Mouse (Mus musculus): ENCODE data around the gene Sh3rf1. TPM values are rescaled to one million over a fixed set of nuclear protein-coding genes. Genes with fewer than 3 reads are reported as not detected.

The Sh3rf1 gene
- polyA plus RNA-seq, 1 experiment = 19.7 TPM

DNA sequence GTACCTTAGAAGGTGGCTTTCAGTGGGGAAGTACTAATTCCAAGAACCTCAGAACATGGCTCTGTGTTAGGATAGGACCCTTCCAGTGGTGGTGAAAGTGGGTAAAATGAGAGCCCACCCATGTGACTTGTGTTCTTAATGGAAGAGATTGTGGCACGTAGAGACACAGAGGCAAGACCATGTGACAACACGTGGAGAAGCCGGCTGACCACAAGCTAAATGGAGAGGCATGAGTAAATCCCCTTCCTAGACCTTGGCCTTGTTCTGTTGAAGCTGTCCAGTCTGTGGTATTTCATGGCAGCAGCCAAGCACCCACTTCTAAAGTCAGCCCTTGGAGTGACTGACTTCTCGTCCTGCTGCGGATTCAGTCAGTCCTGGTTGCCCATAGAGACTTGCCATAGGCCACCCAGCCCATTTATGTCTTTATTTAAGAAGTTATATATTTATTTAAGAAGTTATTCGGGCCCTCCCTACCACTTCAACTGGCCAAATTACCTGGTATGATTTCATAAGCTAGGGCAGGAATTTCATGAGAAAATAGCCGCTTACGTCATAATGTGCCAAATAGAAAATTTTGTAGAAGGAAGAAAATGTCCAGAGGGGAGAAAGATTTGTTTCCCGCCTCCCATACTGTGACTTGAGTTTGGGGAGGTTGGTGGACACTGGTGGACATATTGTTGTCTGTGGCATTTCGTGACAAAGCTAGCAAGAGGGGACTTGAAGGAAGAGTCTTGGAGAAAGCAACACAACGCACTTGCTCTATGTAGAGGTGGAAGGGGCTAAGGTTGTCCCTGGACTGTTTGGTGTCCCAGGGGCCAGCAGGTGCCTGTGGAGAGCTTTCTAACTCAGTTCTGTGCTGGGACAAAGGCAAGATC is 7.4 kb downstream of the Sh3rf1 start:
- no peak for DNase-seq
- WGBS = 76% methylated on average over 11 of the region's 11 CpGs
- TF ChIP-seq POLR2A (IDR thresholded peaks at IDR 0.05; ENCODE audit: borderline replicate concordance, extremely low read depth, low read depth, low read length) (no peak), CTCF (IDR thresholded peaks at IDR 0.05; ENCODE audit: insufficient read depth, low read length) (no peak)
- no peak overlapping the region for H3K4me3 ChIP-seq (replicated peaks; ENCODE audit: extremely low read depth, low read depth, low read length)
- peaks cover 18% of the 10 kb centered on the region for H3K4me1 ChIP-seq (ENCODE audit: control insufficient read depth, insufficient read depth, low read length)

DNA sequence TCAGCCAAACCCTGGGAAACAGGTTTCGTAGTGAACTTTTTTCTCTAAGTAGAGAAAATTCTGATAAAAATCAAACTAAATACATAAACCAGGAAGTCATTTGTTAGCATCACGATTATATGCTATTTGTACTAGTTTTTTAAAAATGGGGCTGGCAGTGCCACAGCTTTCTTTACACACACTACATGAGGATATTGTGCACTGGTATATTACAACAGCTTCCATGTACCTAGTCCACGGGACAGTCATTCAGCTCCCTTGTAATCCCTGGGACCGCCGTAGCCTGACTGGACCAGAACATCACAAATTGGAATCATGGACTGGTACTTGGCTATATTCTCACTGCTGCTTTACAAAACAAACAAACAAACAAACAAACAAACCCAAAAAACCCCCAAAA is 11.8 kb downstream of the Sh3rf1 start:
- H3K4me3 ChIP-seq (replicated peaks; ENCODE audit: extremely low read depth, low read depth, low read length) = no peak overlapping the region
- WGBS = 70% methylated on average over 5 of the region's 5 CpGs

DNA sequence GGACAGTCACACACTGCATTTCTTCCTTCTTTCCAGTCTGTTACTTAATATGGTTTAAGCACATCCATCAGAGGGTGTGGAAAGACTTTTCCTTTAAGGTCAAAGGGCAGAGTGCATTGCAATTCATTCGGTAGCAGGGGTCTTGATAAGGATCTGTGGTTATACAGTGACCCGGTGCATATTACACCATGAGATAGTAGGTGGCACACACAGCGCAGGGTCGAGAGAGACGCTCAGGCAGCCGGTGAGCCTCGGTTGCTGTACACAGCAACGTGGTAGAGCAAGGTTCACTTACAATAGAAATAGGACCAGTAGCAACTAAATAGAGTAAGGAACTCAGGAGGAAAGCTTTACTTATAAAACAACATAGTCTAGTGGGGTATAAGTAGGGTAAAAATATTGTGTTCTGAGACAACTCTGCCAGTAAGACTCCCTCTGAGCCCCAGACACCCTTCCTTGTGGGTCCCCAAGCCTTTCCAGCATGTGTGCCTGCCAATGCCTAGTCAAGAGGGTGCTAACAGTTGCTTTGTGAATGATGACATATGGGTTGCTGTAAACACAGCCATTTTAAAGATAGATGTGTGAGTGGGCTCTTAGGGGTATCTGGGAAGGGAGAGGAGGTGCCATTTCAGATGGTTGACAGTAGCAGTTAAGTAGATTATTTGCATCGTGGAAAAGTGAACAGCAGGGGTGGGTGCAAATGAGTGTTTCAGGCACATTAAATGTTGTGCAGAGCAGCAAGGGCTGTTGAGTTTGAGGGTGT is 13.0 kb downstream of the Sh3rf1 start:
- DNase-seq = no peak
- H3K4me3 ChIP-seq (replicated peaks; ENCODE audit: extremely low read depth, low read depth, low read length) = no peak overlapping the region
- WGBS = 48% methylated on average over 9 of the region's 9 CpGs
- peaks cover 5% of the 10 kb centered on the region for H3K4me1 ChIP-seq (ENCODE audit: control insufficient read depth, insufficient read depth, low read length)
- TF ChIP-seq POLR2A (IDR thresholded peaks at IDR 0.05; ENCODE audit: borderline replicate concordance, extremely low read depth, low read depth, low read length) (no peak), CTCF (IDR thresholded peaks at IDR 0.05; ENCODE audit: insufficient read depth, low read length) (no peak)

More for the DNA sequence above, 11.8 kb downstream of the Sh3rf1 start:
- H3K4me1 ChIP-seq (ENCODE audit: control insufficient read depth, insufficient read depth, low read length) = peaks cover 9% of the 10 kb centered on the region
- DNase-seq = no peak
- TF ChIP-seq POLR2A (IDR thresholded peaks at IDR 0.05; ENCODE audit: borderline replicate concordance, extremely low read depth, low read depth, low read length) (no peak), CTCF (IDR thresholded peaks at IDR 0.05; ENCODE audit: insufficient read depth, low read length) (no peak)

GRCm38 (mm10) chr8:61239576-61239975 is 15.9 kb downstream of the Sh3rf1 start:
- no peaks in the 10 kb centered on the region; the same call in none of the 2 replicates for H3K4me1 ChIP-seq (ENCODE audit: control insufficient read depth, insufficient read depth, low read length)
- no peak for TF ChIP-seq POLR2A (IDR thresholded peaks at IDR 0.05; ENCODE audit: borderline replicate concordance, extremely low read depth, low read depth, low read length)
- no peak for TF ChIP-seq CTCF (IDR thresholded peaks at IDR 0.05; ENCODE audit: insufficient read depth, low read length)
- 60% methylated on average over 3 of the region's 3 CpGs for WGBS
- H3K4me3 ChIP-seq (replicated peaks; ENCODE audit: extremely low read depth, low read depth, low read length) = no peak overlapping the region
- no peak for DNase-seq

- H3K4me3 ChIP-seq (replicated peaks; ENCODE audit: extremely low read depth, low read depth, low read length) = no peak overlapping the region
- no peak for TF ChIP-seq CTCF (IDR thresholded peaks at IDR 0.05; ENCODE audit: insufficient read depth, low read length)
- no peak for TF ChIP-seq POLR2A (IDR thresholded peaks at IDR 0.05; ENCODE audit: borderline replicate concordance, extremely low read depth, low read depth, low read length)
- WGBS = 89% methylated on average over 8 of the region's 8 CpGs
- H3K4me1 ChIP-seq (ENCODE audit: control insufficient read depth, insufficient read depth, low read length) = no peaks in the 10 kb centered on the region; the same call in none of the 2 replicates
- no peak for DNase-seq
These were observed 17.6 kb downstream of the Sh3rf1 start for GRCm38 (mm10) chr8:61241229-61241628.

DNA sequence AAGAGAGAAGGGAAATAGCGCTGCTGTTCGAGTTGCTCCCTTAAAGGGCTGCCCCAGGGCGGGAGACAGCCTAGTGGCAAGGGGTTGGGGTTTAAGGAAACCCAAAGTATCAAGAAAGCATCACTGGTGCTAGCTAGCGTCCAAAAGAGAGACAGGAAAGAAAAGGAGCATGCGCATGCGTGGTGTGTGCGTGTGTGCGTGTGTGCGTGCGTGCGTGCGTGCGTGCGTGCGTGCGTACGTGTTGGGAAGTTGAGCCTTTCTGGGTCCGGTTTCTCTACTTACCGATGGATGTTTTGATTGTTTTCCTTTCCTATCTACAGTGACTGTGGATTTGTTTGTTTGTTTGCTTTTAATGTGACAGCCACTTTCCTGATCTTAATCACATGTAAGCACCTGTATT is 19.2 kb downstream of the Sh3rf1 start:
- TF ChIP-seq POLR2A (IDR thresholded peaks at IDR 0.05; ENCODE audit: borderline replicate concordance, extremely low read depth, low read depth, low read length) (no peak), CTCF (IDR thresholded peaks at IDR 0.05; ENCODE audit: insufficient read depth, low read length) (no peak)
- no peak overlapping the region for H3K4me3 ChIP-seq (replicated peaks; ENCODE audit: extremely low read depth, low read depth, low read length)
- H3K4me1 ChIP-seq (ENCODE audit: control insufficient read depth, insufficient read depth, low read length) = no peaks in the 10 kb centered on the region; the same call in none of the 2 replicates
- WGBS = 93% methylated on average over 19 of the region's 19 CpGs
- no peak for DNase-seq

DNA sequence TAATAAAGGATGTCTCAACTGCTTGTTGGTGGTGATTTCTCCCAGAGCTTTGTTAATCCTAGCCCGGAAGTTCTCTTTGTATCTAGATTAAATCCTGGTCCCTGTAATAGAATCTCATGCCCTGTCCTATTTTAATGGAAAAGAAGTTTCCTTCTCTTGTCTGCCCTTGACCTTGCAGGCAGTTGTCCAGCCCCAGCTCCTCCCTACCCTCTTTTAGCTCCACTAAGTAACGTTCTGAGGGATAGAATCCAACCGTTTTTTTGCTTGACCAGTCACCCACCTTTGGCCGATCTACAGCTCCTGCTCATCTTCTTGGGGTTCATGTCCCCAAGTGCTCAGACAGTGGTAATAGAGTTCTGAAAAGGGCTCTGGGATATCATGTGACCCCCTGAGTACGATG is 19.8 kb downstream of the Sh3rf1 start:
- TF ChIP-seq CTCF (IDR thresholded peaks at IDR 0.05; ENCODE audit: insufficient read depth, low read length) (no peak), POLR2A (IDR thresholded peaks at IDR 0.05; ENCODE audit: borderline replicate concordance, extremely low read depth, low read depth, low read length) (no peak)
- no peak for DNase-seq
- WGBS = 82% methylated on average over 5 of the region's 5 CpGs

DNA sequence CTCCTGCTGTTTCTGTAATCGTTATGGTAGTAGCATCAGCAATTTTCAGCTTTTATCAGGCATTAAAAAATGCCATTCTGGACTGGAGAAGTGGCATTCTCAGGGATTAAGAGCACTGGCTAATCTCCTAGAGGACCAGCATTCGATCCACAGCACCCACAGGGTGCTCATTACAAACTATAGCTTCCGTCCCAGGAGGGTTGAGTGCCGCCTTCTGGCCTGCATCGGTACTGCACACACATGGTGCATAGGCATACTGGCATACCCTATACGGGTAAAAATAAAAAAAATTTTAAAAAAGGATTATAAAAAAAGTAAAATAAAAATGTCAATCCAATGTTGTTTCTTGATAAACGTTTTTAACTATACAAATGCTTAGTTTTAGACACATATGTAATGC is 20.5 kb downstream of the Sh3rf1 start:
- TF ChIP-seq POLR2A (IDR thresholded peaks at IDR 0.05; ENCODE audit: borderline replicate concordance, extremely low read depth, low read depth, low read length) (no peak), CTCF (IDR thresholded peaks at IDR 0.05; ENCODE audit: insufficient read depth, low read length) (0 out of 2 replicates have a peak, but pooled peaks have one; percentile 12)
- no peak overlapping the region for H3K4me3 ChIP-seq (replicated peaks; ENCODE audit: extremely low read depth, low read depth, low read length)
- no peaks in the 10 kb centered on the region; the same call in none of the 2 replicates for H3K4me1 ChIP-seq (ENCODE audit: control insufficient read depth, insufficient read depth, low read length)
- 96% methylated on average over 7 of the region's 7 CpGs for WGBS
- no peak for DNase-seq

More for the DNA sequence above, 19.8 kb downstream of the Sh3rf1 start:
- H3K4me1 ChIP-seq (ENCODE audit: control insufficient read depth, insufficient read depth, low read length) = no peaks in the 10 kb centered on the region; the same call in none of the 2 replicates
- no peak overlapping the region for H3K4me3 ChIP-seq (replicated peaks; ENCODE audit: extremely low read depth, low read depth, low read length)

DNA sequence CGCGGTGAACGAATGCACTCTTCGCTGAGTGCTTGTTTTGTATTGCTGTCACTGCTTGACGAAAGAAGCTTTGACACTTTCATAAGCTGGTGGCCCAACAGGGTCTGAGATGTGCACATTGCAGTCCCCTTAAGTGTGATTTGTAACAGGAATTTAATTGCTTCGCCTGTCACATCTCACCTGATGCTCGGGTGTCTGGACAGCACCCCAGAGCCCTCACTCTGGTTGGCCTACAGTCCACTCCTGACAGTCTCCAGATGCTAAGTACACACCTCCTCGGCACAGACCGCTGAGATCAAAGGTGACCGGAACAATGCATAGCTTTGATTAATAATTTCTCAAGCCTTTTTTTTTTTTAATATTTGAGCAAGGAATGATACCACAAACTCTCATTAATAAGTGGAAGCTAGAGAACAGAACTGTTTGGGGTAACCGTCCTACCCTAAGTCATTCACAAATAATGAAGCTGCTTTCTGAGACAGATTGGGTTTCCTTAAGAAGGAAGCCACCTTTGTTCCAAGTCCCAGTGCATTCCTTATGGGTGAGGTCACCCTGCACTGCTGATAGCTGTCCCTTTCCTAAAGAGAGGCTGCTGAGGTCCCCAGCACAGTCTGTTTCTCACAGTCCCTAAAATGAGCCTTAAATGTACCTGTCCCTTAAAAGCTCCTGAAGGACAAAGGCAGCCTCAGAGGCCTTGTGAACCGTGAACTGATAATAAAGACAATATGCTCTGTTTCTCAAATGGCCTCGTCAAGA is 23.8 kb downstream of the Sh3rf1 start:
- no peak for DNase-seq
- no peak overlapping the region for H3K4me3 ChIP-seq (replicated peaks; ENCODE audit: extremely low read depth, low read depth, low read length)
- no peak for TF ChIP-seq CTCF (IDR thresholded peaks at IDR 0.05; ENCODE audit: insufficient read depth, low read length)
- H3K4me1 ChIP-seq (ENCODE audit: control insufficient read depth, insufficient read depth, low read length) = no peaks in the 10 kb centered on the region; the same call in 1 of the 2 replicates
- 51% methylated on average over 13 of the region's 13 CpGs for WGBS

Data from lung, adult 2 months (tissue).